ENCODE assay signal across 8 mouse cellular contexts in the genomic region with DNA sequence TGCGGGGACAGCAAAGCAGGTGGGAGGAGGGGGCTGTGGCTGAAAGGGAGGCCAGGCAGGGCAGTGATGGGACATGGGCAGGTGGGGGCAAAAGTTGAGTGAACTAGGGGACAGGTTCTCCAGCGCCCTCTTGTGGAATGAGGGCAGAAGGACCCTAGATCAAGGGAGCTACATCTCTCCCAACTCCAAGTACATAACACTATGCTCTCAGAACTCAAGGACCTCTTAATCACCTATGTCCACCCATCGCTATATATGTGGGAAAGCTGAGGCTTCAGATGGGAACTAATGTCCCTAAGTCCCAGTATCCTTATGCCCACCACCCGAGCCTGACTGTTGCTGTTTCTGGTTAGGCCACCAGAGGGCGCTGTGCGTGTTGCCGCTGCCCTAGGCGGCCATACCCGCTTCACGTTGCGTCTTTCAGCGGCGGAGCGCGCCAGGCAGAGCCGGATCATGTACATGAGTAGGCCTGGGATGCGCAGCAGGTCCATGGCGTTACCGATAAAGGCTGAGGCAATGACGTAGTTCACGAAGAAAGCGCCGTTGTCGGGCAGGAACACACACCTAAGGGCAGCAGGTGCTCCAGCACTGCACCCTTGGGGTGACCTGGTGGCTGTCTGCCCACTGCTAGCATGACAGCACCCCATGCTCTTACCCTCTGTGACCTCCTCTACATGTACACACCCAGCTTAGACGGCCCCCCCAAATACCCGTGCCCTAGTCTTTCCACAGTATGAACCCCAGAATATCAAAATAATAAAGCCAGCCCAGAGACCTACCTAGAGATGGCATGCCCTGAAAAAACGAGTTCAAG. TPM values are rescaled to one million over a fixed set of nuclear protein-coding genes. Genes with fewer than 3 reads are reported as not detected.
DNase-seq lines count a peak whose midpoint lies in the region; ATAC-seq lines count a peak whose summit lies in the region.

No protein-coding gene starts in this region.

- WGBS in embryonic facial prominence, embryonic 12.5 days: 27% methylated on average over 27 of the region's 27 CpGs
- WGBS in heart, embryonic 12.5 days: 26% methylated on average over 27 of the region's 27 CpGs
- WGBS in kidney, embryonic 15.5 days: 33% methylated on average over 27 of the region's 27 CpGs
- WGBS in limb, embryonic 15.5 days: 31% methylated on average over 27 of the region's 27 CpGs

- H3K27ac ChIP-seq in embryonic facial prominence, embryonic 12.5 days: no peak overlapping the region
- no peak overlapping the region for H3K27ac ChIP-seq in heart, embryonic 12.5 days (ENCODE audit: poor library complexity, severe bottlenecking)
- no peak overlapping the region for H3K27ac ChIP-seq in kidney, embryonic 15.5 days
- H3K27ac ChIP-seq in limb, embryonic 15.5 days: no peak overlapping the region

- H3K9ac ChIP-seq in embryonic facial prominence, embryonic 12.5 days: no peak overlapping the region; the same call in 1 of the 2 replicates
- no peak overlapping the region for H3K9ac ChIP-seq in heart, embryonic 12.5 days
- H3K9ac ChIP-seq in kidney, embryonic 15.5 days: no peak overlapping the region
- H3K9ac ChIP-seq in limb, embryonic 15.5 days: no peak overlapping the region

- no peak overlapping the region for H3K4me3 ChIP-seq in embryonic facial prominence, embryonic 12.5 days
- H3K4me3 ChIP-seq in heart, embryonic 12.5 days: no peak overlapping the region
- H3K4me3 ChIP-seq in kidney, embryonic 15.5 days (replicated peaks): no peak overlapping the region; the same call in 1 of the 2 replicates
- no peak overlapping the region for H3K4me3 ChIP-seq in limb, embryonic 15.5 days

- H3K9me3 ChIP-seq in embryonic facial prominence, embryonic 12.5 days: no peaks in the 10 kb centered on the region
- H3K9me3 ChIP-seq in heart, embryonic 12.5 days (replicated peaks): no peaks in the 10 kb centered on the region
- no peaks in the 10 kb centered on the region for H3K9me3 ChIP-seq in kidney, embryonic 15.5 days (replicated peaks)
- no peaks in the 10 kb centered on the region for H3K9me3 ChIP-seq in limb, embryonic 15.5 days

- 0 out of 2 replicates have a peak, but pooled peaks have one; percentile 35 for ATAC-seq in embryonic facial prominence, embryonic 12.5 days (ENCODE audit: insufficient number of reproducible peaks, insufficient read depth, low FRiP score, low TSS enrichment)
- 0 out of 2 replicates have a peak, but pooled peaks have one; percentile 23 for ATAC-seq in heart, embryonic 12.5 days (ENCODE audit: insufficient number of reproducible peaks, low FRiP score)
- ATAC-seq in kidney, embryonic 15.5 days (replicated peaks; ENCODE audit: low FRiP score): peak; percentile 43; the same call in 1 of the 2 replicates
- ATAC-seq in limb, embryonic 15.5 days (ENCODE audit: insufficient number of reproducible peaks, low FRiP score, low TSS enrichment, low read depth): 0 out of 2 replicates have a peak, but pooled peaks have one; percentile 0
- ATAC-seq in monocyte, adult 5-6 weeks (replicated peaks; ENCODE audit: insufficient number of reproducible peaks, low FRiP score, low TSS enrichment, poor library complexity, severe bottlenecking): peak; percentile 54; the same call in 1 of the 2 replicates

- H3K4me1 ChIP-seq in embryonic facial prominence, embryonic 12.5 days: 0 out of 2 replicates have a peak, but pooled peaks cover 3% of the 10 kb centered on the region
- peaks cover 6% of the 10 kb centered on the region; the same call in 1 of the 2 replicates for H3K4me1 ChIP-seq in heart, embryonic 12.5 days (replicated peaks)
- peaks cover 25% of the 10 kb centered on the region for H3K4me1 ChIP-seq in kidney, embryonic 15.5 days
- H3K4me1 ChIP-seq in limb, embryonic 15.5 days: 0 out of 2 replicates have a peak, but pooled peaks cover 3% of the 10 kb centered on the region

- peaks cover 69% of the 10 kb centered on the region for H3K36me3 ChIP-seq in embryonic facial prominence, embryonic 12.5 days
- H3K36me3 ChIP-seq in heart, embryonic 12.5 days: peaks cover 53% of the 10 kb centered on the region
- peaks cover 61% of the 10 kb centered on the region for H3K36me3 ChIP-seq in kidney, embryonic 15.5 days
- peaks cover 70% of the 10 kb centered on the region for H3K36me3 ChIP-seq in limb, embryonic 15.5 days
- H3K36me3 ChIP-seq in splenic B cell, adult 2 months (ENCODE audit: control insufficient read depth, insufficient read depth, low read length, poor library complexity, severe bottlenecking): no peaks in the 10 kb centered on the region

- peak overlapping the region; percentile 34; the same call in 1 of the 2 replicates for H3K4me2 ChIP-seq in embryonic facial prominence, embryonic 12.5 days (replicated peaks)
- H3K4me2 ChIP-seq in heart, embryonic 12.5 days: peak overlapping the region; percentile 43
- peak overlapping the region; percentile 44 for H3K4me2 ChIP-seq in kidney, embryonic 15.5 days
- no peak overlapping the region for H3K4me2 ChIP-seq in limb, embryonic 15.5 days

- DNase-seq in 3T3-L1 (ENCODE audit: low read depth, low spot score): peak; percentile 39
- peak; percentile 77 for DNase-seq in adrenal gland, postnatal 25 days
- peak; percentile 81 for DNase-seq in splenic B cell, adult 2 months (ENCODE audit: low read depth, low spot score)

- H3K27me3 ChIP-seq in embryonic facial prominence, embryonic 12.5 days: no peaks in the 10 kb centered on the region
- no peaks in the 10 kb centered on the region for H3K27me3 ChIP-seq in heart, embryonic 12.5 days (replicated peaks)
- no peaks in the 10 kb centered on the region for H3K27me3 ChIP-seq in kidney, embryonic 15.5 days
- H3K27me3 ChIP-seq in limb, embryonic 15.5 days: no peaks in the 10 kb centered on the region
- H3K27me3 ChIP-seq in splenic B cell, adult 2 months (ENCODE audit: control insufficient read depth, insufficient read depth, low read length, poor library complexity, severe bottlenecking): no peaks in the 10 kb centered on the region

RNA-seq across cellular contexts. Expression of a gene that starts 4.2 kb away (rescaled TPM):
- 0.46 TPM in 1 of 2 replicates, not detected in the other for total RNA-seq in adrenal gland, postnatal 25 days (2021)
- 0.75 and 0.91 TPM in 2 replicates for polyA plus RNA-seq in embryonic facial prominence, embryonic 12.5 days (2016; fragmentation: Nextera tagmentation; extraction: Ambion mirVana)
- polyA plus RNA-seq in heart, embryonic 12.5 days (2016; fragmentation: Nextera tagmentation; extraction: Ambion mirVana): 0.46 and 0.56 TPM in 2 replicates
- 0.57 and 0.87 TPM in 2 replicates for polyA plus RNA-seq in kidney, embryonic 15.5 days (2015; fragmentation: Nextera tagmentation; extraction: Ambion mirVana)
- 0.21 and 0.37 TPM in 2 replicates for polyA plus RNA-seq in limb, embryonic 15.5 days (2015; fragmentation: Nextera tagmentation; extraction: Ambion mirVana)
- total RNA-seq in monocyte, adult 5-6 weeks (2017): 0.68 TPM in 1 of 3 replicates, not detected in the others

RNA-seq across cellular contexts. Expression of a gene that starts 22.8 kb away (rescaled TPM):
- 101 and 124 TPM in 2 replicates for total RNA-seq in adrenal gland, postnatal 25 days (2021)
- 137 and 153 TPM in 2 replicates for polyA plus RNA-seq in embryonic facial prominence, embryonic 12.5 days (2016; fragmentation: Nextera tagmentation; extraction: Ambion mirVana)
- polyA plus RNA-seq in heart, embryonic 12.5 days (2016; fragmentation: Nextera tagmentation; extraction: Ambion mirVana): 128 and 129 TPM in 2 replicates
- polyA plus RNA-seq in kidney, embryonic 15.5 days (2015; fragmentation: Nextera tagmentation; extraction: Ambion mirVana): 144 and 152 TPM in 2 replicates
- 142 and 143 TPM in 2 replicates for polyA plus RNA-seq in limb, embryonic 15.5 days (2015; fragmentation: Nextera tagmentation; extraction: Ambion mirVana)
- total RNA-seq in monocyte, adult 5-6 weeks (2017): 7.8 to 26.8 TPM (median 18.1 TPM) in 3 replicates

RNA-seq across cellular contexts. Expression of a gene that starts 23.4 kb away (rescaled TPM):
- total RNA-seq in adrenal gland, postnatal 25 days (2021): 51.6 TPM in 2 replicates
- 43.1 and 45.4 TPM in 2 replicates for polyA plus RNA-seq in embryonic facial prominence, embryonic 12.5 days (2016; fragmentation: Nextera tagmentation; extraction: Ambion mirVana)
- 41.2 and 41.4 TPM in 2 replicates for polyA plus RNA-seq in heart, embryonic 12.5 days (2016; fragmentation: Nextera tagmentation; extraction: Ambion mirVana)
- polyA plus RNA-seq in kidney, embryonic 15.5 days (2015; fragmentation: Nextera tagmentation; extraction: Ambion mirVana): 35.3 and 39.4 TPM in 2 replicates
- 38.1 and 39.2 TPM in 2 replicates for polyA plus RNA-seq in limb, embryonic 15.5 days (2015; fragmentation: Nextera tagmentation; extraction: Ambion mirVana)
- 17.1 to 29.0 TPM (median 19.7 TPM) in 3 replicates for total RNA-seq in monocyte, adult 5-6 weeks (2017)

Comparison
In these comparisons a context has a peak if more than half of its experiments do, and no peak if none do; other contexts are left out.
1. ATAC-seq: peak in every context shown above with its lines; median percentile 54 in monocyte, adult 5-6 weeks; 43 in kidney, embryonic 15.5 days; 35 in embryonic facial prominence, embryonic 12.5 days; 23 in heart, embryonic 12.5 days; 0 in limb, embryonic 15.5 days.